Mouse (Mus musculus) heart, postnatal 14 days (tissue): Measurements from ENCODE around the gene Gsdmc4. TPM values are rescaled to one million over a fixed set of nuclear protein-coding genes. Genes with fewer than 3 reads are reported as not detected.
"Not testable (repeated sequence)": the region's sequence is repeated elsewhere in the genome, so short reads cannot be mapped to it uniquely, and the experiment has no call there.

ENCODE experiments used
- DNase-seq, 2 experiments: peaks; one replicate each; pipeline ENCODE4 v3.0.0; 2021 to 2022
- intact Hi-C: fragments of 180-260 bp; cut with DNase I; formaldehyde crosslinking; loops from one replicate; pipeline ENCODE4 v1.15.1; 2025
- long read RNA-seq, 2 experiments: library from polyadenylated mRNA; stranded (forward); transcript quantifications; one replicate each; pipeline ENCODE4 v2.0.0; 2021
- total RNA-seq, 2 experiments: library from RNA; stranded (reverse); gene quantifications; 2 replicates each; pipeline ENCODE4 v1.2.3; 2021

Gsdmc4 gene
- not detected for total RNA-seq
- long read RNA-seq, experiment 1, result 0 reads
- long read RNA-seq, experiment 2, result 0 reads

GRCm38 (mm10) chr15:63912197-63912596 lies at the start of gene Gsdmc4:
Gsdmc4 (minus strand) TSS chr15:63912297.
- intact Hi-C loops, DNase-seq: not testable (repeated sequence)

DNA sequence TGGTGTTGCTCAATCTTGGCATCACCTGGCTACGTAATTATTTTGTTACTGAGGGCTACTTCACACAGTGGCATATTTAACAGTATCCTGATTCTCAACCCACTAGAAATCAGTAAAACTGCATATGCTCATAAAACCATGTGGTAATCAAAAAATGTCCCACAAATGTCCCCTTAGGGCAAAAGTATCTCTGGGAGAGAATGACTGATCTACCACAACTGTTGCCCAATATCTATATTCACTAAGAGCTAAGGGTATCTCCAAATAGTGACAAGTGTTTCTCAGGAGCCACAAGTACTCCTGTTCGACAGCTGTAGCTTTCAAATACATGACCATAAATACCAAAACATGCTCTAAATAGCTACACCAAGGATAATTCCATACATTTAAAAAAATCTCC lies 48.4 kb upstream of the Gsdmc4 start:
- intact Hi-C loops, result no loop called here

DNA sequence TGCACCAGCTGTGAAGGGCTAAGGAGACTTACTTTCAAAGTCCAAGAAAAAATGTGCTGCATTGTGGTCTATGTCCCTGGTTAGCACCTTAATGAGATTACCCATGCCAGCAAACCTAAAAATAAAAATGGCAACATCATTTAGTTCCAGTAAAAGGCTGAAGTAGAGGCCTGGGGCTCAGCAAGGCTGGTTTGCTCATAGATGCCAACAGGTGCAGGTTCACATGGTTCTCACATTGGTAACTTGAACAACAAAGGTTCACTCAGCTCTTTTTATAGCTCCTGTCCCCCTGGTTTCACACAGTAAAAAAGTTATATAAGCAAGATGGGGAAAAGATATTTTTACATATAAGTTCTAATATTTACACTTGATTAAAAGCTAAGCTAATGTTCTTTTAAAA lies 45.5 kb upstream of the Gsdmc4 start:
- no peak for DNase-seq
- intact Hi-C loops, result no loop called here

More for the DNA sequence above, 48.4 kb upstream of the Gsdmc4 start:
- DNase-seq, result no peak

DNA sequence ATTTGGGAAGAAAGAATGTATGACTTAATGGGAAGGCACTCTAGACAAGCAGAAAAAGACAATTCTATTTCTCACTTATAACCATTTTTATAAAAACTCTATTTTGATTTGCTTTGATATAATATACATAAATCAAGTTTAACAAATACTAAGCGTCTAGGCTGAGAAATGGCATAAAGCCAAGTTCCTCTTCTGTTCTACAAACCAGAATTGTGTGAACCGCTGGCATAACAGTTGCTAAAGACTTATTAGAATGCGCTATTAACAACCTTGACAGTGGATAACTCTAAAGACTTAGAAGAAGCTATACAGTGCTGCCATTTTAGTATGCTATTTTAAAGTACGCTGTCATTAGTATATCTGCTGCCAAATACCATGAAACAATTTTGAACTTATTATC lies 41.2 kb upstream of the Gsdmc4 start:
- intact Hi-C loops, result no loop called here
- no peak for DNase-seq

- DNase-seq, result no peak
- intact Hi-C loops, result no loop called here
These were observed 29.1 kb upstream of the Gsdmc4 start for GRCm38 (mm10) chr15:63941221-63941620.

DNA sequence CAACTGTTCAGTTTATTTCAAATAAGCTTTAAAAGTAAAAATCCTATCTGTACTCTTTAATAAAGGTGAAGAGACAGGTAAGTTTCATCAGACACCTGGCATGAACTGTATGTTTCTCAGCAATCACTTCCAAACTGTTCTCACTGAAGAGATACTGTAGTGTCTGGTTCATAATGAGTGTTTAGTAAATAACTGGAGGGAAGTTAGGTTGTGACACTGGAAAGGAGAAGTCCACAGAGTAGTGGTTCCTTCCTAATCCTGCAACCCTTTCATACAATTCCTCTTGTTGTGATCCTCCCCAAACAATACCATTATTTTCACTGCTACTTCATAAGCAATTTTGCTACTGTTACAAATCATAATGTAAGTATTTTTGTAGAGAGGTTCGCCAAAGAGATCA lies 20.6 kb upstream of the Gsdmc4 start:
- no peak for DNase-seq
- intact Hi-C loops, result no loop called here

- DNase-seq, result no peak
- intact Hi-C loops, result no loop called here
These were observed 19.3 kb upstream of the Gsdmc4 start for GRCm38 (mm10) chr15:63931404-63931803.

GRCm38 (mm10) chr15:63930107-63931041 lies 18.3 kb upstream of the Gsdmc4 start:
- DNase-seq, result no peak
- intact Hi-C loops, result no loop called here

DNA sequence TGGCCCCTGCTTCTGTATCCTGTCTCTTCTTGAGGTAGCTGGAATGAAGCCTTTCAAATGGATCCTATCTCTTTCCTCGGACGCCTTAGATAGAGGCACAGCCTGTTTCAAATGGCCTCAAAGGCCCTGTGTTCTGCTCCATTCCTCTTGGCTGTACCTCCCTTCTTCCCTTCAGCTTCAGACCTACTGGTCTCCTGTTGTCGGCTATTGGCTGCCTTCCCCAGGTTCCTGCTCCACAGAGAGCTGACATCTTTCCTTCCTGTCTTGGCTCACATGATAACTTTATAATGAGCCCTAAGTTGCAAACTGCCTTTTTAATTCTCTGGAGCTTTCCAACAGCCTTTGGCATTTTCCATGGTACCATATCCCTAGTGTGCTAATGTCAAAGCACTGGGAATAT lies 14.1 kb upstream of the Gsdmc4 start:
- DNase-seq, result no peak
- intact Hi-C loops, result no loop called here

DNA sequence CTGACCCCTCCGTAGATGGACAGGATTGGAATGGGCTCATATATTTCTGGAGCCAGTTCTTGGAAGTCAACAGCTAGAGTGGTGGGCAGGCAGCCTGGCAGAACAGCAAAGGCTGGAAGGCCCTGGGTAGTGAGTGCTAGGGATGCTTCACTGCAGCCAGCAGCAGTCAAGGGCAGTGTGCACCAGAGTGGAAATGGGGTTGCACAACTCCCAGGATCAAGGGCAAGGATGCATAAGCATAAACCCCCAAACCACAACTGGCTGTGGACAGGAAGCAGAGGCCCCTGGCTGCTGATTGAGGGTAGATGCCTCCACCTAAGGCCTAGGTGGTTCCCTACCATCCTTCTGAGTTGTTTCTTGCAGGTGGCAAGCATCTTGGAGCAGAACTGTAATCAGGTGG lies 12.4 kb upstream of the Gsdmc4 start:
- DNase-seq, result no peak
- intact Hi-C loops, result no loop called here

GRCm38 (mm10) chr15:63921618-63922017 lies 9.5 kb upstream of the Gsdmc4 start:
- intact Hi-C loops, result not testable (repeated sequence)

DNA sequence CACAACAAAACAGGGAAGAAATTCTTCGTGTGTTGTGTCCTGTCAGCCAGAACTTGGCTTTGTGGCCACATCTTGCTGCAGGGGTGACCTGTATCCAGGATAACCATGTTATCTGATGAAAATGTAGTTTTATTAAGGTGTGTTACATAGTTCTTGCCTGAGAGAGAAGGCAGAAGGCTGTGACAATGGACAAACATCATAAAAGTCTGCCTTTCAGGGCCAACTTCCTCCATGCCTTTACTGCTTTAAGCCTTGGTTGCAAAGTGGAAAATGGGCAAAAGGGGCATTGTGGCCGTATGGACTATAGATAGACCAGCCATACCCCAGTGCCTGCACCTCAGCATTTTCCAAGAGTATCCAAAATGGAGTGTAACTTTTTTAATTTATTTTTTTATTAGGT lies 7.6 kb upstream of the Gsdmc4 start:
- intact Hi-C loops, result not testable (repeated sequence)

More at GRCm38 (mm10) chr15:63921618-63922017, 9.5 kb upstream of the Gsdmc4 start:
- DNase-seq, result not testable (repeated sequence)

GRCm38 (mm10) chr15:63916584-63916983 lies 4.5 kb upstream of the Gsdmc4 start:
- intact Hi-C loops, DNase-seq: not testable (repeated sequence)

More for the DNA sequence above, 7.6 kb upstream of the Gsdmc4 start:
- DNase-seq, result not testable (repeated sequence)

DNA sequence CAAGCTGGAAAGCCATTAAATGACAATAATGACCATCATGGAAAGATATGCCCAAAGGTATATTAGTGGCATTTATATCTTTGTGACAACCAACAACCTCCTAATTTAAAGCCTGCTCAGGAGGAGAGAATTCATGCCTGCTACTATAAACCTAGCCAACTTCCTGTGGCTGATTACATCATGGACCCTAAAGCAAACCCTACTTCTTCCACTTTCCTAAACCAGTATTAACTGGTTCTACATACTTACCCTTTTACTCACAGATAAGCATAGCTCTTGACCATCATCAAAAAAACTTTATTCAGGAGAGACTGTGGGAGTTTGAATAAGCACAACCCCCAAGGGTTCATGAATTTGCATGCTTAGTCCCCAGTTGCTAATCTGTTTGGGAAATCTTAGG lies 2.2 kb downstream of the Gsdmc4 start:
- not testable (repeated sequence) for DNase-seq

GRCm38 (mm10) chr15:63895560-63896353 lies 16.3 kb downstream of the Gsdmc4 start:
- DNase-seq, result peak; percentile 21 to 27

More for the DNA sequence above, 2.2 kb downstream of the Gsdmc4 start:
- intact Hi-C loops, result not testable (repeated sequence)

DNA sequence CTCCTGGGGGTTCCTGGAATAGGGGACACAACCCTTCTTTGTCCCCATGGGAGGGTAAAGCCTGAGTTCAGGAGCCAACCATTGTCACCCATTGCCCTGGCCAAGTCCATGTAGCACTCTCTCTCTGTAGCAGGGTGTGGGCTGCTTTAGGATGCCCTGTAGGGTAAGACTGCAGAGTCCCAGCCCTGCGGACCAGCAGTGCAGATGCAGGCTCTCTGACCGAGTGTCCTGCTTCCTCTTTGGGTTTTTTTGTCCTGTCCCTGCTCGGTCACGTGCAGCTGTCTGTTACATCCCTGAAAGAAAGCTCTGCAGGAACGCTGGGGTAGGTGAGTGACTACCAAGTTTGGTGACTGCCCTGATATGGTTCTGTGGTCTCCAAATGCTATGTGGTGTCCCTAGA lies 23.7 kb downstream of the Gsdmc4 start:
- intact Hi-C loops, DNase-seq: not testable (repeated sequence)

More at GRCm38 (mm10) chr15:63895560-63896353, 16.3 kb downstream of the Gsdmc4 start:
- intact Hi-C loops, result loop anchor here (10.0 kb wide), 1 partner anchor 219 kb away; no protein-coding TSS in a partner anchor

DNA sequence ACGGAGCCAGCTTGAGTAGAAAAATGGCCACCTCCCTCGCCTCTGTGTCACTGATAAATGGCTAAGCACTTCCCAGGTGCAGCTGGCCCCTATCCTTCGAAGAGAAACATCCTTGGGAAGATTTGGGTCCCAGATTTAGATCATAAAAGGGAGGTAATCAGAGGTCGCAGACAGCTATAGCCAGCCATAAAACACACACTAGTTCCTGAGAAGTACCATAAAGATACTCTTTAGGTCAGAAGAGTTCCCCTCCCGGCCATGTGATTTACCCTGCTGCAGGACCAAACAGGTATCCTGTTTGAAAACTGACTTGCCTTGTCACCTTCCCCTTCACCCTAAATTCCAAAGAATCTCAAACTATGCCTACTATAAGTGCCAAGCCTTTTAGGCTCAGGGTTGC lies 24.1 kb downstream of the Gsdmc4 start:
- intact Hi-C loops, DNase-seq: not testable (repeated sequence)

GRCm38 (mm10) chr15:63878458-63878857 lies 33.6 kb downstream of the Gsdmc4 start, which contains the start of gene Gsdmc3:
Gsdmc3 (minus strand) TSS chr15:63878558.
- intact Hi-C loops, DNase-seq: not testable (repeated sequence)

DNA sequence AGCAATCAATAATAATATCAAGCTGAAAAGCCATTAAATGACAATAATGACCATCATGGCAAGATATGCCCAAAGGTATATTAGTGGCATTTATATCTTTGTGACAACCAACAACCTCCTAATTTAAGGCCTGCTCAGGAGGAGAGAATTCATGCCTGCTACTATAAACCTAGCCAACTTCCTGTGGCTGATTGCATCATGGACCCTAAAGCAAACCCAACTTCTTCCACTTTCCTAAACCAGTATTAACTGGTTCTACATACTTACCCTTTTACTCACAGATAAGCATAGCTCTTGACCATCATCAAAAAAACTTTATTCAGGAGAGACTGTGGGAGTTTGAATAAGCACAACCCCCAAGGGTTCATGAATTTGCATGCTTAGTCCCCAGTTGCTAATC lies 35.9 kb downstream of the Gsdmc4 start:
- DNase-seq, intact Hi-C loops: not testable (repeated sequence)

GRCm38 (mm10) chr15:63861965-63862364 lies 50.1 kb downstream of the Gsdmc4 start:
- intact Hi-C loops, DNase-seq: not testable (repeated sequence)
